Mouse (Mus musculus) intestine, embryonic 15.5 days (tissue): ENCODE data around the gene Irf3. TPM values are rescaled to one million over a fixed set of nuclear protein-coding genes. Genes with fewer than 3 reads are reported as not detected.

Experiments
- ATAC-seq: fragments of 200-750 bp; cut with Nextera tagmentation; 2 replicates; pipeline ENCODE4 v1.8.0; 2017; ENCODE audit warnings: moderate TSS enrichment, moderate library complexity
- H3K27ac ChIP-seq: fragments of 300-500 bp; sonication (generic); 2 replicates; pipeline ENCODE4 v1.5.1; 2015; ENCODE audit warnings: mild to moderate bottlenecking, inconsistent platforms
- H3K27me3 ChIP-seq: fragments of 300-500 bp; sonication (generic); replicated peaks from 2 replicates; pipeline ENCODE4 v1.6.1; 2015; ENCODE audit warnings: inconsistent platforms
- H3K36me3 ChIP-seq: fragments of 300-500 bp; sonication (generic); 2 replicates; pipeline ENCODE4 v1.6.1; 2015; ENCODE audit warnings: inconsistent platforms
- H3K4me1 ChIP-seq: fragments of 300-500 bp; sonication (generic); replicated peaks from 2 replicates; pipeline ENCODE4 v1.6.1; 2015; ENCODE audit warnings: inconsistent platforms
- H3K4me2 ChIP-seq: fragments of 300-500 bp; sonication (generic); replicated peaks from 2 replicates; pipeline ENCODE4 v1.6.1; 2015; ENCODE audit warnings: mild to moderate bottlenecking, inconsistent platforms
- H3K4me3 ChIP-seq: fragments of 300-500 bp; sonication (generic); replicated peaks from 2 replicates; pipeline ENCODE4 v1.5.1; 2015; ENCODE audit warnings: inconsistent platforms
- H3K9ac ChIP-seq: fragments of 300-500 bp; sonication (generic); 2 replicates; pipeline ENCODE4 v1.6.1; 2015; ENCODE audit warnings: inconsistent platforms
- H3K9me3 ChIP-seq: fragments of 300-500 bp; sonication (generic); 2 replicates; pipeline ENCODE4 v1.6.1; 2016; ENCODE audit warnings: inconsistent platforms
- WGBS: fragments of 180-500 bp; shearing (Covaris S2); methylation state at CpG from one replicate; pipeline ENCODE4 v1.1.7; 2015; 5-methylcytosine and 5-hydroxymethylcytosine counted together
- polyA plus RNA-seq: library from polyadenylated mRNA; unstranded; fragments of >200 nt; fragmentation: Nextera tagmentation; extraction: Ambion mirVana; gene quantifications from 2 replicates; pipeline ENCODE4 v1.2.1, GENCODE M21; 2015

Irf3 gene
- polyA plus RNA-seq, 1 experiment from 2014 or later: 89.9 TPM

DNA sequence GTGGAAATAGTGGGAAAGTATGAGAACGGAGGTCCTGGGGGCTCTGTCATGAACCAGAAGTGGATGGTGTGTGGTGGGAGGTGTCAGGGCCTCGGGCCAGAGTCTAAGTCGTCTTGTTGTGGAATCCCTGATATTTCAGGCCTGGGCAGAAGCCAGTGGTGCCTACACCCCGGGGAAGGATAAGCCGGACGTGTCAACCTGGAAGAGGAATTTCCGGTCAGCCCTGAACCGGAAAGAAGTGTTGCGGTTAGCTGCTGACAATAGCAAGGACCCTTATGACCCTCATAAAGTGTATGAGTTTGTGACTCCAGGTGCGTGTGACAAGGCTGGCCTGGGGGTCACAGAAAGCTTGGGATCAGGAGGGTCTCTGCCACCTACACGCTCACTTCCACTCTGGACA lies 2.3 kb downstream of the Irf3 start:
- Histone ChIP-seq H3K27me3 (no peaks in the 10 kb centered on the region), H3K36me3 (peaks cover 40% of the 10 kb centered on the region), H3K4me3 (0 out of 2 replicates have a peak overlapping the region, but pooled peaks have one; percentile 1), H3K9ac (no peak overlapping the region), H3K27ac (no peak overlapping the region), H3K4me2 (0 out of 2 replicates have a peak overlapping the region, but pooled peaks have one; percentile 11), H3K9me3 (no peaks in the 10 kb centered on the region), H3K4me1 (peaks cover 23% of the 10 kb centered on the region)
- WGBS: 76% methylated on average over 11 of the region's 11 CpGs
- no peak for ATAC-seq

DNA sequence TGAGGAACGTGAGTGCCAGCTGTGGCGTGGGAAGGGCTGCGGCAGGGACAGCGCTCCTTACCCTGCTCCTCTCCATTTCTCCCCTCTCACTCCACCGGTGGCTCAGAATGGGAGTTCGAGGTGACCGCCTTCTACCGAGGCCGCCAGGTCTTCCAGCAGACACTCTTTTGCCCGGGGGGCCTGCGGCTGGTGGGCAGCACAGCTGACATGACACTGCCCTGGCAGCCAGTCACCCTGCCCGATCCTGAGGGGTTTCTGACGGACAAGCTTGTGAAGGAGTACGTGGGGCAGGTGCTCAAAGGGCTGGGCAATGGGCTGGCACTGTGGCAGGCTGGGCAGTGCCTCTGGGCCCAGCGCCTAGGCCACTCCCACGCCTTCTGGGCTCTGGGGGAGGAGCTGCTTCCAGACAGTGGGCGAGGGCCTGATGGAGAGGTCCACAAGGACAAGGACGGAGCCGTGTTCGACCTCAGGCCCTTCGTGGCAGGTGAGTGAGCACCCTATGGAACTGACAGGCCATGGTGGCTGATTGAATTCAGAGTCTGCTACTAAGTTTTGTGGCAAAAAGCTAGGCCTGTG lies 3.2 kb downstream of the Irf3 start:
- H3K36me3 ChIP-seq: peaks cover 43% of the 10 kb centered on the region
- H3K4me3 ChIP-seq: no peak overlapping the region
- no peak overlapping the region for H3K27ac ChIP-seq
- WGBS: 83% methylated on average over 21 of the region's 21 CpGs
- H3K9me3 ChIP-seq: no peaks in the 10 kb centered on the region
- H3K9ac ChIP-seq: no peak overlapping the region
- H3K4me2 ChIP-seq: no peak overlapping the region
- ATAC-seq: no peak
- H3K27me3 ChIP-seq: no peaks in the 10 kb centered on the region
- peaks cover 23% of the 10 kb centered on the region for H3K4me1 ChIP-seq

DNA sequence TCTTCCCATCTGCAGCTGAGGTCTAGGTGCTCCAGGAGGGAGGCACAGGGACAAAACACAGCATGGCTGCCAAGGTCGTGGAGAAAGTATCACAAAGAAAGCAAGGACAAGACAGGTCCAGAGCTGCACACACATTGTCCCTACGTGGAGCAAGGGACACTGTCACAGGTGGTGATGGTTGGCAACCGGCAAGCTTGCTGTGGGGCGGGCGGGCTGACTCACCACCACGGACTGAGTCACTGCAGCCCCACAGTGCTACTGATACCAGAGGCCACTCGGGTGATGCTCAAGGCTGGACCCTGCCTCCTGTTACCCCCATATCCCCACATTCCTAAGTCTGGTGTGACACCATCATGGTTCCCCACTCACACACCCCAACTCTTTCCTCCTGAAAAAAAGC lies 5.0 kb downstream of the Irf3 start:
- Histone ChIP-seq H3K27me3 (no peaks in the 10 kb centered on the region), H3K9me3 (no peaks in the 10 kb centered on the region), H3K36me3 (peaks cover 61% of the 10 kb centered on the region), H3K9ac (no peak overlapping the region), H3K4me3 (no peak overlapping the region), H3K4me1 (peaks cover 13% of the 10 kb centered on the region), H3K4me2 (no peak overlapping the region), H3K27ac (no peak overlapping the region)
- ATAC-seq: no peak
- 85% methylated on average over 7 of the region's 7 CpGs for WGBS

DNA sequence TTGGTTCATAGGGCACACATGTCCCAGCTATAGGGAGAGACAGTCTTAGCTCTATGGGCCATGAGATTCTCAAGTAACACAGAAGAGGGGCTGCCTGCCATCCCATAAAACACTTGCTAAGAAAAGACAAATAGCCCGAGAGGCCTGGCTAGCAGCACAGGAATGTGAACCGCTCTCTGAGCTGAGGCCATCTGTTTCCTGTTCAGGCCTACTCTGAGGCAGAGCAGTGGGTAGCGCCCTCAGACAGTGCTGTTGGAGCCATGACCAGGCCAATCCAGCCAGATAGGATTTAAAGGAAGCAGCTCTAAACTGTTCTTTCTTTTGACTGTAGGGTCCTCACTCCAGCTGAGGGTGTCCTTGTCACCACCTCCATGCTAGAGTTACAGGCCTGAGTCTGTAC lies 7.1 kb downstream of the Irf3 start:
- ATAC-seq: no peak
- H3K4me2 ChIP-seq: no peak overlapping the region
- H3K9ac ChIP-seq: no peak overlapping the region
- H3K36me3 ChIP-seq: peaks cover 80% of the 10 kb centered on the region
- H3K27ac ChIP-seq: no peak overlapping the region
- H3K4me1 ChIP-seq: peaks cover 7% of the 10 kb centered on the region; the same call in 1 of the 2 replicates
- H3K9me3 ChIP-seq: no peaks in the 10 kb centered on the region
- H3K27me3 ChIP-seq: no peaks in the 10 kb centered on the region
- no peak overlapping the region for H3K4me3 ChIP-seq
- 58% methylated on average over 3 of the region's 3 CpGs for WGBS

DNA sequence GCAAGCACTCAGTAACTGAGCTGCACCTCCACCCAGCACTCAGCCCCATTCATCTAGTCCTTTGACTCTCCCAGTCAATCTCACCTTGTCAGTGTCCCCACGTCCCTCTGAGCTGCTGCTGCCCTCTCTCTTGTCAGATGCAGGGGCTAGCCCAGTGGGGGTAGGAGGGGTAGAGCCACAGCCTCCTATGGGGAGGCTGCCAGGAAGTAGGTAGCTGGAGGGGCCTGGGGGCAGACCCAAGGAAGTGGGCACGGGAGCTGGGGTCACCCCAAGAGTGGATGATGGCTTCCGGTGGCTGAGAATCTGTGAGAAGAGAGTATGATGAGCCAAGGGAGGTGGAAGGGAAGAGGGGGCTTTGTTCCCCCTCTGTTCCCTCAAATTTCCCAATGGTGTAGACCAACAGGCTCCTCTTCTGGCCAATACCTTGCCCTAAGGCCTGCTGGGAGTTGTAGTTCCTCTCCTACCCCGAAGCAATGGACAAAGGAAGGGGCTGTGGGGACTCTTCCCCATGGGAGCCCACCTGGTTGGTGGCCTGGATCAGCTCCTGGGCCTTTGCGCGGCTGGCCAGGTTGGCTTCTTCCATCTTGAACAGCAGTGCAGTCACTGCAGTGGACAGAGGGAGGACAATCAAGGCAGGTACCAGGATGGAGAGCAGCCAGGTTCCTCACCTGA lies 8.0 kb downstream of the Irf3 start:
- H3K9ac ChIP-seq: no peak overlapping the region
- no peak overlapping the region for H3K4me2 ChIP-seq
- no peak overlapping the region for H3K27ac ChIP-seq
- H3K27me3 ChIP-seq: no peaks in the 10 kb centered on the region
- no peaks in the 10 kb centered on the region for H3K9me3 ChIP-seq
- ATAC-seq: no peak
- 0 out of 2 replicates have a peak, but pooled peaks cover 3% of the 10 kb centered on the region for H3K4me1 ChIP-seq
- WGBS: 88% methylated on average over 6 of the region's 6 CpGs
- H3K4me3 ChIP-seq: no peak overlapping the region
- peaks cover 84% of the 10 kb centered on the region for H3K36me3 ChIP-seq

DNA sequence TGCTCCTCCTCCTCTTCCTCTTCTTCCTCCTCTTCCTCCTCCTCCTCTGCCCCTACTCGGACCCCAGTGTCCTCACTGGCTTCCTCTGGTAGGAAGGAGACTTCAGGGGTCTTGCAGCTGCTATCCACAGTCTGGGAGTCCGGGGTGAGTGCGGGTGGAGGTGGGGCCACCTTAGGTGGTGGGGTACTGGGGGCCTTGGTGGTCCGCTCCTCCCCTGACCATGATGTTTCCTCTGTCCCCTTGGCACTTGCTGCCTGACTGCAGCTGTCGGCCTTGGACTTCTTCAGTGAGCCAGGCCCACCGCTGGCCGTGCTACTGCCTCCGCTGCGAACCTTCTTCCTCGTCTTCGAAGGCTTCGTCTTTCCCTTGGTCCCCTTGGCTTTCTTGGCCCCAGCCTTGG lies 9.1 kb downstream of the Irf3 start:
- Histone ChIP-seq H3K4me3 (no peak overlapping the region), H3K27ac (no peak overlapping the region), H3K4me1 (0 out of 2 replicates have a peak, but pooled peaks cover 3% of the 10 kb centered on the region), H3K4me2 (no peak overlapping the region), H3K9me3 (no peaks in the 10 kb centered on the region), H3K36me3 (peaks cover 86% of the 10 kb centered on the region), H3K27me3 (no peaks in the 10 kb centered on the region), H3K9ac (no peak overlapping the region)
- no peak for ATAC-seq
- 94% methylated on average over 12 of the region's 12 CpGs for WGBS

DNA sequence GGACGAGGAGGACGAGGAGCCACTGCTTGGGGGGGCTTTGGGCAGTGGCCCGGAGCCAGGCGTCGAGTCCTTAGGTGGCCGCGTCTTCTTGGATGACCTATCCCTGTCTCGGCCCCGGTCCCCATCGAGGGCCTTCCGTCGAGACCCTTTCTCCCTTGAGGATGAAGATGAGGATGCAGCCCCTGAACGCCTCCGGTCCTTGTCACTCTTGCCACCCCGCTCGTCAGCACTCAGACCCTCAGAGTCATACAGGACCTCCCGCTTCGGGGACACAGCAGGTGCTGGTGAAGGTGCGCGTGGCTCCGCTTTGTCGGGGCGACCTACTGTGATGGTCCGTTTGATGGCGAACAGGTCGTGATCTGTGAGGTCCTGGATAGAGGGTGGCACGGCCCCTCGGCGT lies 9.7 kb downstream of the Irf3 start:
- no peak overlapping the region for H3K4me3 ChIP-seq
- no peaks in the 10 kb centered on the region for H3K27me3 ChIP-seq
- H3K9ac ChIP-seq: no peak overlapping the region
- peaks cover 86% of the 10 kb centered on the region for H3K36me3 ChIP-seq
- ATAC-seq: no peak
- WGBS: 96% methylated on average over 29 of the region's 29 CpGs
- no peaks in the 10 kb centered on the region for H3K9me3 ChIP-seq
- H3K4me2 ChIP-seq: no peak overlapping the region
- H3K4me1 ChIP-seq: no peaks in the 10 kb centered on the region
- no peak overlapping the region for H3K27ac ChIP-seq

DNA sequence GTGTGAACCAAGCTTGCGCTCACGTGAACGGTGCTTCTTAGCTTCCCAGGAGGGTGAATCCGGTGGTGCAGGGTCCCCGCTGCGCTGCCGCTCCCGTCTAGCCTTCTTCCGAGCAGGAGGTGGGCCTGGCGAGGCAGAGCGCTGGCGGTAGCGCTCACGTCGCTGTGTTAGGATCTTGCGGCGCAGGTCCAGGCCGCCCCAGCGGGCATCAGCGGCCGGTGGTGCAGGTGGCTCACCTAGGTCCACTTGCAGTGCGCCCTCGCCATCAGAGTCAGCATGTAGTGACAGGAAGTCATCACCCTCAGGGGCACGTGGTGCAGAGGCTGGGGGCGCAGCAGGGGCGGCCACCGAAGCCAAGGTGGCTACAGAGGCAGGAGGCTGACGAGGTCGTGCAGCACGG lies 10.4 kb downstream of the Irf3 start:
- Histone ChIP-seq H3K9me3 (no peaks in the 10 kb centered on the region), H3K4me2 (no peak overlapping the region), H3K36me3 (peaks cover 85% of the 10 kb centered on the region), H3K9ac (no peak overlapping the region), H3K27ac (no peak overlapping the region), H3K4me1 (no peaks in the 10 kb centered on the region), H3K4me3 (no peak overlapping the region), H3K27me3 (no peaks in the 10 kb centered on the region)
- ATAC-seq: peak; percentile 8; the same call in 1 of the 2 replicates
- WGBS: 94% methylated on average over 30 of the region's 30 CpGs

DNA sequence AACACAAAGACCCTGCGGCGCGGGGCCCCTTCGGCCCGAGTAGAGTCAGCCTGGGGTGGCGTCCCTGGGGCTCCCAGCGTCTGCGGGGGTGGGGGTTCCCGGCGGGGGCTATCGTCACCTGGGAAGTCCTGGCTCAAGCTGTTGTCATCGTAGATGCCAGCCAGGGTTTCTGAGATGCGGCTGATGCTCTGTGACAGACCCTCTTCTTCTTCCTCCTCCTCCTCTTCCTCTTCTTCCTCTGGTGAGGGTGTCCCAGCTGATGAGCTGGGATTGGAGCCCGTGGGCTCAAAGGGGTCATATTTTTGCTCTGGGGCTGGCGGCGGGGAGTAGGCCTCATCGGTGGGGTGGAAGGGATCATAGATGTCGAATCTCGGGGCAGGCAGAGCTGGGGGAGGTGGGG lies 11.0 kb downstream of the Irf3 start:
- Histone ChIP-seq H3K27me3 (no peaks in the 10 kb centered on the region), H3K9ac (no peak overlapping the region), H3K4me3 (no peak overlapping the region), H3K9me3 (no peaks in the 10 kb centered on the region), H3K4me2 (no peak overlapping the region), H3K36me3 (peaks cover 83% of the 10 kb centered on the region), H3K4me1 (no peaks in the 10 kb centered on the region), H3K27ac (no peak overlapping the region)
- 95% methylated on average over 19 of the region's 19 CpGs for WGBS
- no peak for ATAC-seq

DNA sequence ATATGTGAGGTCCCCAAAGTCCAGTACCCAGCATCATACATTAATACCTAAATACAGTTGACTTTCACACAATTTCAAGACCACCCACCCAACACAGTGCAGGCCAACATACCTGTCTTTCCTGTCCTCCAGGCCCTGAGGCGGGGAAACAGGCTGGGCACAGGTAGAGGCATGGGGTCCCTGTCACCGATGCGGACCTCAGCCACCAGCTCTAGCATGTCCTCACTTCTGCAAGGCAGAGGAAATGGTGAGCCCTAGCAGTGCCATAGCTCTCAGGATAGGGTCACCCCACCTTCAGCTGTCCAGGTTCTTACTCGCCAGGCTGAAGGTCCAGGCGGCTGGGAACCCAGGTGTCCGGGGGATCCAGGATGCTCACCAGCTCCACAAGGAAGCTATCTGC lies 14.6 kb downstream of the Irf3 start:
- WGBS: 98% methylated on average over 6 of the region's 6 CpGs
- no peak overlapping the region for H3K9ac ChIP-seq
- peaks cover 10% of the 10 kb centered on the region; the same call in 1 of the 2 replicates for H3K4me1 ChIP-seq
- no peaks in the 10 kb centered on the region for H3K9me3 ChIP-seq
- no peaks in the 10 kb centered on the region for H3K27me3 ChIP-seq
- no peak for ATAC-seq
- H3K36me3 ChIP-seq: peaks cover 53% of the 10 kb centered on the region
- no peak overlapping the region for H3K4me2 ChIP-seq
- H3K4me3 ChIP-seq: no peak overlapping the region
- H3K27ac ChIP-seq: no peak overlapping the region

DNA sequence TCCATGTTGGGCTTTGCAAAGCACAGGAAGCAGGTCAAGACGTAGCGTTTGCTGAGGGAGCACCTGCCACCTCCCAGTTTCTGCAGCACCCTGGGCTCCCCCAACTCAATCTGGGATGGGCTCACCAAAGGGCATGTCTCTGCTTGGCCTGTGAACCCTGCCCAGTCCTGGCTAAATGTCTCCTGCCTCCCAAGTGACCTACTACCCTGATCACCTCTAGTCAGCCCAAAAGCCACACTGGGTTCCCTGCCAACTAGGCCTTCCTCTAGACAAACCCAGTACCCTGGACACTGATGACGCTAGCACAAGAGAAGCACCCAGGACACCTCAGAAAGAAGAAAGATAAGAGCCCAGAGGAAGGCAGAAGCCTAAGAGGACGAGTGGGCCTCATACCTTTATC lies 15.4 kb downstream of the Irf3 start:
- Histone ChIP-seq H3K9me3 (no peaks in the 10 kb centered on the region), H3K9ac (no peak overlapping the region), H3K4me1 (peaks cover 10% of the 10 kb centered on the region; the same call in 1 of the 2 replicates), H3K4me3 (no peak overlapping the region), H3K27me3 (no peaks in the 10 kb centered on the region), H3K4me2 (no peak overlapping the region), H3K27ac (no peak overlapping the region), H3K36me3 (peaks cover 45% of the 10 kb centered on the region)
- no peak for ATAC-seq
- 83% methylated on average over 4 of the region's 4 CpGs for WGBS

DNA sequence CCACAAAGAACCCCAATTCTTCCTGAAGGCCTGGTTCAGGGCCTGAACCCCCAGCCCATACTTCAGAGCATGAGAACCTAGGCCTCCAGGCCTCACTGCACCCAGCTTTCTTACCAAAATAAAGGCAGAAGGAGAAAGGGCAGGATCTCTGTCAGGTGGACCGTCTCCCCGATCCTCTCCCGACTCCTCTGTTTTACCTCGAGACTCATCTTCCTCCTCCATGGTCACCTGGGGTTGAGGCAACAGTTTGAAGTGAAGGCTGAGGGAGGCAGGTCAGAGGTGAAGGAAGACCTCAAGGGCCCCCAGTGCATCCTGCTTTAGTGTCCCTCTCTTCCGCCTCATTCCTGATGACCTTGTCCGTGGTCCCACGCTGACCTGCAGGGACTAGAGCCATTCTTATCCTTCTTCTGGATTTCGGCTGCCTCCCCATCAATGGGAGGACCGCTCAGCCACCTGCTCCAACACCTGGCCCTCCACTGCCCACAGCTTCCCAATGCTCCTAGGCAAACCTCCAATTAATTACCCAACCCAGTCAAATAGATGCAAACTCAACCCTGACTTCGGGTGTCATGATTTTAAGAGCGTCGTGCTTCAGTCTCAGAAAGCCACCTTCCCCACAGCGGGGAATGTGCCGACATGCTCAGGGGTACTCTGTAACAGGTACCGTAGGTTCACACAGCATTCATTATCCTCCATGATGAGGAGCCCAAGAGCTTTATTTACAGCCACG lies 16.1 kb downstream of the Irf3 start:
- WGBS: 93% methylated on average over 16 of the region's 16 CpGs
- no peaks in the 10 kb centered on the region for H3K27me3 ChIP-seq
- H3K9ac ChIP-seq: no peak overlapping the region
- H3K9me3 ChIP-seq: no peaks in the 10 kb centered on the region
- H3K4me2 ChIP-seq: no peak overlapping the region
- ATAC-seq: no peak
- peaks cover 38% of the 10 kb centered on the region for H3K36me3 ChIP-seq
- no peak overlapping the region for H3K4me3 ChIP-seq
- peaks cover 16% of the 10 kb centered on the region; the same call in 1 of the 2 replicates for H3K4me1 ChIP-seq
- no peak overlapping the region for H3K27ac ChIP-seq
